Mouse (Mus musculus) liver, embryonic 11.5 days (tissue): ENCODE data around the gene Gm37240. TPM values are rescaled to one million over a fixed set of nuclear protein-coding genes. Genes with fewer than 3 reads are reported as not detected.

Experiments used
- ATAC-seq: fragments of 200-750 bp; cut with Nextera tagmentation; replicated peaks from 2 replicates; pipeline ENCODE4 v1.8.0; 2017; ENCODE audit warnings: moderate number of reproducible peaks, mild to moderate bottlenecking, moderate TSS enrichment, moderate library complexity; ENCODE audit not compliant: low FRiP score
- DNase-seq: peaks from one replicate; pipeline ENCODE4 v3.0.0-alpha.2; 2017; ENCODE audit warnings: low spot score
- H3K27ac ChIP-seq: fragments of 300-500 bp; sonication (generic); 2 replicates; pipeline ENCODE4 v1.5.1; 2014; ENCODE audit warnings: mild to moderate bottlenecking, low read depth, low read length, control low read depth
- H3K27me3 ChIP-seq: fragments of 300-500 bp; sonication (generic); replicated peaks from 2 replicates; pipeline ENCODE4 v1.6.1; 2014; ENCODE audit warnings: low read length, mixed read lengths; ENCODE audit not compliant: control insufficient read depth, insufficient read depth
- H3K36me3 ChIP-seq: fragments of 300-500 bp; sonication (generic); 2 replicates; pipeline ENCODE4 v1.6.1; 2014; ENCODE audit warnings: mild to moderate bottlenecking, low read length, moderate library complexity, mixed read lengths; ENCODE audit not compliant: control insufficient read depth, insufficient read depth
- H3K4me1 ChIP-seq: fragments of 300-500 bp; sonication (generic); replicated peaks from 2 replicates; pipeline ENCODE4 v1.6.1; 2014; ENCODE audit warnings: low read length, mixed read lengths; ENCODE audit not compliant: control insufficient read depth, insufficient read depth
- H3K4me2 ChIP-seq: fragments of 300-500 bp; sonication (generic); 2 replicates; pipeline ENCODE4 v1.6.1; 2014; ENCODE audit warnings: mild to moderate bottlenecking, control low read depth, moderate library complexity
- H3K4me3 ChIP-seq: fragments of 300-500 bp; sonication (generic); 2 replicates; pipeline ENCODE4 v1.5.1; 2014; ENCODE audit warnings: low read depth, low read length, control low read depth
- H3K9ac ChIP-seq: fragments of 300-500 bp; sonication (generic); 2 replicates; pipeline ENCODE4 v1.6.1; 2014; ENCODE audit warnings: low read depth, low read length, control low read depth
- H3K9me3 ChIP-seq: fragments of 300-500 bp; sonication (generic); 2 replicates; pipeline ENCODE4 v1.6.1; 2016; ENCODE audit warnings: low read length, inconsistent platforms, mixed read lengths; ENCODE audit not compliant: control insufficient read depth
- WGBS: fragments of 180-500 bp; shearing (Covaris S2); extraction: QIAGEN DNeasy Blood & Tissue Kit; methylation state at CpG from one replicate; pipeline ENCODE4 v1.1.7; 2014; 5-methylcytosine and 5-hydroxymethylcytosine counted together
- polyA plus RNA-seq: library from polyadenylated mRNA; unstranded; fragments of >200 nt; fragmentation: Nextera tagmentation; extraction: Ambion mirVana; gene quantifications from 2 replicates; pipeline ENCODE4 v1.2.1, GENCODE M21; 2014

The Gm37240 gene
- polyA plus RNA-seq, 1 experiment from 2014 or later = 1.6 TPM

GRCm38 (mm10) chr3:85460021-85460420 is 427.3 kb downstream of the Gm37240 start:
- DNase-seq = no peak
- Histone ChIP-seq H3K4me2 (no peak overlapping the region), H3K27me3 (no peaks in the 10 kb centered on the region), H3K36me3 (no peaks in the 10 kb centered on the region), H3K27ac (no peak overlapping the region), H3K4me3 (no peak overlapping the region), H3K9ac (no peak overlapping the region), H3K9me3 (no peaks in the 10 kb centered on the region; the same call in 1 of the 2 replicates), H3K4me1 (no peaks in the 10 kb centered on the region)
- no peak for ATAC-seq
- 85% methylated on average over 6 of the region's 6 CpGs for WGBS

DNA sequence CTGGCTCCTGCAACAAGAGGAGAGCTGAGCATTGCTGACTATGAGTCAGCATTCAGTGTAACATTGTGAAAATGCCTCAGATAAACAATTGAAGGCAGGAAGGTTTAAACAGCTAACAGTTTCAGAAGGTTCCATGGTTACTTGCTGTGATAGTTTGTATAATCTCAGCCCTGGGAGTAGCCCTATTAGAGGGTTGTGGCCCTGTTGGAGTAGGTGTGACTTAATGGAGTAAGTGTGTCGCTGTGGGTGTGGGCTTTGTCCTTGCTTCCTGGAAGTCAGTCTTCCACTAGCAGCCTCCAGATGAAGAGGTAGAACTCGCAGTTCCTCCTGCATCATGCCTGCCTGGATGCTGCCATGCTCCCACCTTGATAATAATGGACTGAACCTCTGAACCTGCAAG is 430.3 kb downstream of the Gm37240 start:
- Histone ChIP-seq H3K4me1 (no peaks in the 10 kb centered on the region), H3K27me3 (no peaks in the 10 kb centered on the region), H3K36me3 (no peaks in the 10 kb centered on the region), H3K4me3 (no peak overlapping the region), H3K9ac (no peak overlapping the region), H3K27ac (no peak overlapping the region), H3K9me3 (no peaks in the 10 kb centered on the region), H3K4me2 (no peak overlapping the region)
- 49% methylated on average over 2 of the region's 2 CpGs for WGBS
- DNase-seq (no peak), ATAC-seq (no peak)

DNA sequence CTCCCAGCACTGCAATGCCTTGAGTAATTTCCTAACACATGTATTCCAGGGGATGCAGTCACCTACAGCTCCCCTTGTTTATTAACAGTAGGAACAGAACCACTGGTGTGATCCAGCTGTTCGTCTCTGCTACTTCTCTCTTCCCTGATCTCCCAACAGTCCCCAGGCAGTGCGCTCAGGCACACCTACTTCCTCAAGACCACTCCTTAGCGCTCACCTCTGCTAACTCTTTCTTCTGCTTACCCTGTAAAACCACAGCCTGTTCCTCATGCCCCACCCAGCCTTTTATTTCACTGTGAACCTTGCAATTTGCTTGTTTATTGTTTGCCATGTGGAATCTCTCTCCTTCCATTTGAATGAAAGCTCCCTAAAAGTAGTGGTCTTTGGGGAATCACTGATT is 431.9 kb downstream of the Gm37240 start:
- 37% methylated on average over 3 of the region's 3 CpGs for WGBS
- Histone ChIP-seq H3K4me1 (no peaks in the 10 kb centered on the region), H3K27me3 (no peaks in the 10 kb centered on the region), H3K4me3 (no peak overlapping the region), H3K9me3 (no peaks in the 10 kb centered on the region), H3K4me2 (no peak overlapping the region), H3K36me3 (no peaks in the 10 kb centered on the region), H3K9ac (no peak overlapping the region), H3K27ac (no peak overlapping the region)
- no peak for ATAC-seq
- no peak for DNase-seq

DNA sequence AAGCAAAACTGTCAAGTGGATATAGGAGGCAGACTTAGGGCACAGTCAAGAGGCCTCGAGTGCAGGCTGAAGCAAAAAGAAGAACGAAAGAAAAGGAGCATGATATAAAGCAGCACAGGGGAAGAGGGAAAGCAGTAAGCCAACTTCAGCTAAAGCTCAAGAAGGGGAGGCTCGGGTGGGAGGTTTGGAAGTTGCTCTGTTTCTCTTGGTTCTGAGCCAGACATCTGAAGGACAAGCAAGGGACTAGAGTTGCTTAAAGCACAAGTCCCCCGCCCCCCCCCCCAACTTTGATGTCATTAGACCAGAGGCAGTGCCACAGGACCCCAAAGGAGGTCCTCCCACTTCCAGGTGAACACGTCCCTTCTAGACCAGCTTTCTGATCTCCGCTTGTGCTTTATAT is 433.3 kb downstream of the Gm37240 start:
- H3K9ac ChIP-seq = no peak overlapping the region
- H3K27ac ChIP-seq = no peak overlapping the region
- no peaks in the 10 kb centered on the region for H3K4me1 ChIP-seq
- 80% methylated on average over 6 of the region's 6 CpGs for WGBS
- no peaks in the 10 kb centered on the region for H3K36me3 ChIP-seq
- H3K4me2 ChIP-seq = no peak overlapping the region
- no peak overlapping the region for H3K4me3 ChIP-seq
- no peak for ATAC-seq
- no peak for DNase-seq
- no peaks in the 10 kb centered on the region for H3K9me3 ChIP-seq
- no peaks in the 10 kb centered on the region for H3K27me3 ChIP-seq

GRCm38 (mm10) chr3:85449461-85449860 is 437.9 kb downstream of the Gm37240 start:
- Histone ChIP-seq H3K9me3 (no peaks in the 10 kb centered on the region), H3K4me3 (no peak overlapping the region), H3K27me3 (no peaks in the 10 kb centered on the region), H3K4me2 (no peak overlapping the region), H3K4me1 (no peaks in the 10 kb centered on the region), H3K27ac (no peak overlapping the region), H3K36me3 (no peaks in the 10 kb centered on the region), H3K9ac (no peak overlapping the region)
- WGBS = 73% methylated on average over 4 of the region's 4 CpGs
- no peak for ATAC-seq
- DNase-seq = no peak

DNA sequence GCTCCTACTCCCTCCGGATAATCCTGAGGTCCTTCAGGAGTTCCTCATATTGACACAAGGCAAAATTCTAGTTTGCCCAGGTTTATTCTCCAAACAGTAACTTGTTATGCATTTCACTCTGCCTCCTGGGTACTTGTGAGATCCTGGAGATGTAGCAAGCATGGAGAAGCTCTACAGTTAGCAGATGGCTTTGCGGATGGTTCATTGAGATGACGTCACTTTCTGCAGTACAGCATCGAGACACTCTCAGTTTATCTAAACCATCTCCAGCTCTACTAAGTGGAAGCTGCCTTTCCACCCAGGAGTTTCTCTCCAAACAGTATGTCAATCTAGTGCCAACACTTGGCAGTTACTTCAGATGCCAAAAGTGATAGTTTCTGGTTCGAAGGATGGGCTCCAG is 444.5 kb downstream of the Gm37240 start:
- ATAC-seq (no peak), DNase-seq (no peak)
- no peak overlapping the region for H3K4me2 ChIP-seq
- H3K9ac ChIP-seq = no peak overlapping the region
- H3K36me3 ChIP-seq = no peaks in the 10 kb centered on the region
- H3K4me1 ChIP-seq = no peaks in the 10 kb centered on the region
- H3K27me3 ChIP-seq = no peaks in the 10 kb centered on the region
- H3K4me3 ChIP-seq = no peak overlapping the region
- no peak overlapping the region for H3K27ac ChIP-seq
- 90% methylated on average over 5 of the region's 5 CpGs for WGBS
- H3K9me3 ChIP-seq = no peaks in the 10 kb centered on the region

DNA sequence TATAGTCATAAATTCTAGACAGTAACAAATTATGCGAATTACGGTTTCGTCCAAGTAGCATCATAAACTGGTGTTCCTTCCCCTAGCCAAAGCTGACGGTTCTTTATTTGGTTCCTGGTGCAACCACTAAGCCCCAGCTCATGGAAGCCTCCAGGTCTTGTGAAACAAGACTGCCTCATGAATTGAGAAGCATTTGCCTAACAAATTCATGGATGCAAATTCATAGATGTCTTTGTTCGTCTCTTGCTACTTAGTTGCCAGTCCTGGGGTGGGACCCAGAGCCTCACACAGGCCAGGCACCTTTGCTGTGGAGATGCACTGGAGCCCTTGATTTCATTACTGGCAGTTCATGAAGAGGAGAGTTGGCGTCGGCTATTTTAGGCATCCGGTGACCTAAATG is 445.1 kb downstream of the Gm37240 start:
- no peaks in the 10 kb centered on the region for H3K36me3 ChIP-seq
- H3K9me3 ChIP-seq = no peaks in the 10 kb centered on the region
- ATAC-seq = no peak
- no peak overlapping the region for H3K4me2 ChIP-seq
- no peak overlapping the region for H3K27ac ChIP-seq
- no peaks in the 10 kb centered on the region for H3K27me3 ChIP-seq
- no peak overlapping the region for H3K4me3 ChIP-seq
- DNase-seq = no peak
- H3K4me1 ChIP-seq = no peaks in the 10 kb centered on the region
- 88% methylated on average over 8 of the region's 8 CpGs for WGBS
- no peak overlapping the region for H3K9ac ChIP-seq

DNA sequence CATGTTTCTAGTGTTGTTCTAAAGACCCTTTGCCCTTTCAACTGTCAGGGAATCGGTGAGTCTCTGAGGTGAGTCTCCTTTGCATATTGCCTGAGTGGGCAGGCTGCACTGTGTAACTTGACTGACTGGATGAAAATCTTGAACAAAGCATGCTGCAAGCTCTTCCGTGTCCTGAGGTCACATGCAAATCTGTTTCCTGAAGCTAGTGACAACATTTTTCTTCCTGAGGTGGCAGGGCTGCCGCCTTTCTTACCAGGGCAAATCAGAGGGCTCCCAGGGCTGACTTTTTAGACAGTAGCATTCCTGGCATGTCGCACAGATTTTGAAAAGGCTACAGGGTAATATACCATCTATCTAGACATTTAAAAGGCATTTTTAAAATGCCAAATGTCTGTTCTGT is 451.9 kb downstream of the Gm37240 start:
- WGBS = 66% methylated on average over 4 of the region's 4 CpGs
- DNase-seq (no peak), ATAC-seq (no peak)
- H3K9me3 ChIP-seq = no peaks in the 10 kb centered on the region
- no peaks in the 10 kb centered on the region for H3K4me1 ChIP-seq
- no peak overlapping the region for H3K4me3 ChIP-seq
- H3K27me3 ChIP-seq = no peaks in the 10 kb centered on the region
- H3K4me2 ChIP-seq = no peak overlapping the region
- no peak overlapping the region for H3K9ac ChIP-seq
- no peaks in the 10 kb centered on the region for H3K36me3 ChIP-seq
- no peak overlapping the region for H3K27ac ChIP-seq

- no peak overlapping the region for H3K9ac ChIP-seq
- H3K36me3 ChIP-seq = no peaks in the 10 kb centered on the region
- no peak overlapping the region for H3K27ac ChIP-seq
- DNase-seq = no peak
- H3K4me3 ChIP-seq = no peak overlapping the region
- 93% methylated on average over 4 of the region's 4 CpGs for WGBS
- no peak for ATAC-seq
- H3K4me2 ChIP-seq = no peak overlapping the region
- H3K4me1 ChIP-seq = no peaks in the 10 kb centered on the region
- H3K27me3 ChIP-seq = no peaks in the 10 kb centered on the region
- no peaks in the 10 kb centered on the region for H3K9me3 ChIP-seq
Measured at GRCm38 (mm10) chr3:85431208-85431607, 456.1 kb downstream of the Gm37240 start.
